Mouse (Mus musculus): ENCODE measurements around the gene Mt2. TPM values are rescaled to one million over a fixed set of nuclear protein-coding genes. Genes with fewer than 3 reads are reported as not detected.
A peak's percentile ranks its signal among the peaks of the same experiment; 100 is the strongest.

Mt2 gene
- polyA plus RNA-seq, 1 experiment from 2014 or later = 9.5 TPM

- Histone ChIP-seq H3K4me3 (no peak overlapping the region), H3K27me3 (peaks cover 66% of the 10 kb centered on the region), H3K36me3 (no peaks in the 10 kb centered on the region), H3K4me2 (peak overlapping the region; percentile 36), H3K4me1 (replicated peaks) (peaks cover 35% of the 10 kb centered on the region), H3K9me3 (no peaks in the 10 kb centered on the region), H3K27ac (no peak overlapping the region), H3K9ac (no peak overlapping the region)
- ATAC-seq (ENCODE audit: low FRiP score) = no peak
- WGBS = 22% methylated on average over 21 of the region's 21 CpGs
Observed at GRCm38 (mm10) chr8:94187290-94188002, 15.0 kb downstream of the Mt2 start.

GRCm38 (mm10) chr8:94189275-94190031 lies 17.0 kb downstream of the Mt2 start:
- no peak overlapping the region for H3K4me3 ChIP-seq
- no peak overlapping the region for H3K9ac ChIP-seq
- no peaks in the 10 kb centered on the region for H3K36me3 ChIP-seq
- peaks cover 28% of the 10 kb centered on the region for H3K4me1 ChIP-seq (replicated peaks)
- H3K27ac ChIP-seq = peak overlapping the region; percentile 35; the same call in 1 of the 2 replicates
- no peak overlapping the region for H3K4me2 ChIP-seq
- no peaks in the 10 kb centered on the region for H3K9me3 ChIP-seq
- peak; percentile 34 for ATAC-seq (ENCODE audit: low FRiP score)
- peaks cover 46% of the 10 kb centered on the region for H3K27me3 ChIP-seq
- 50% methylated on average over 13 of the region's 13 CpGs for WGBS

- Histone ChIP-seq H3K9me3 (no peaks in the 10 kb centered on the region), H3K9ac (no peak overlapping the region), H3K27me3 (peaks cover 29% of the 10 kb centered on the region), H3K4me3 (peak overlapping the region; percentile 33), H3K4me2 (peak overlapping the region; percentile 51), H3K36me3 (no peaks in the 10 kb centered on the region), H3K4me1 (replicated peaks) (peaks cover 27% of the 10 kb centered on the region), H3K27ac (no peak overlapping the region)
- ATAC-seq (ENCODE audit: low FRiP score) = no peak
- WGBS = 24% methylated on average over 21 of the region's 21 CpGs
Observed at GRCm38 (mm10) chr8:94191101-94191691, 18.7 kb downstream of the Mt2 start.

DNA sequence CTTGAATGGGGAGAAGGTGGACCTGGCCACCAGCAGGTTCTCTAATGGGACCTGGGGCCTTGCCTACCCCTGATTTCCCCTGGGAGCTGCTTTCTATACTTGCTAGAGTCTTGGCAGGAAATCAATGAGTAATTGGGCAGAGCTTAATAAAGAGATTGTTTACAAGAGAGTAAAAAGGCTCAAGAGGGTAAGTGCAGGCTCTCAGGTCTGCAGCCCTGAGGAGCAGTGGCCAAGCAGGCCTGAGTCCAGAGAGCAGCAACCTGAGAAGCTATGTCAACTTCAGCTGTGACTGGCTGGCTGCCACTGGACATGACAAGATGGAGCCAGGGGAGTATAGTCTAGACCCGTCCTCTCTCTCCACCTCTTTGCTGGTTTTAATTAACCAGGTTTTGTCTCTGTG lies 20.5 kb downstream of the Mt2 start:
- H3K9me3 ChIP-seq = no peaks in the 10 kb centered on the region
- peaks cover 10% of the 10 kb centered on the region for H3K4me1 ChIP-seq (replicated peaks)
- H3K36me3 ChIP-seq = no peaks in the 10 kb centered on the region
- H3K9ac ChIP-seq = no peak overlapping the region
- 61% methylated on average over 1 of the region's 1 CpGs for WGBS
- H3K4me3 ChIP-seq = no peak overlapping the region
- no peak for ATAC-seq (ENCODE audit: low FRiP score)
- no peak overlapping the region for H3K4me2 ChIP-seq
- 0 out of 2 replicates have a peak, but pooled peaks cover 14% of the 10 kb centered on the region for H3K27me3 ChIP-seq
- no peak overlapping the region for H3K27ac ChIP-seq

DNA sequence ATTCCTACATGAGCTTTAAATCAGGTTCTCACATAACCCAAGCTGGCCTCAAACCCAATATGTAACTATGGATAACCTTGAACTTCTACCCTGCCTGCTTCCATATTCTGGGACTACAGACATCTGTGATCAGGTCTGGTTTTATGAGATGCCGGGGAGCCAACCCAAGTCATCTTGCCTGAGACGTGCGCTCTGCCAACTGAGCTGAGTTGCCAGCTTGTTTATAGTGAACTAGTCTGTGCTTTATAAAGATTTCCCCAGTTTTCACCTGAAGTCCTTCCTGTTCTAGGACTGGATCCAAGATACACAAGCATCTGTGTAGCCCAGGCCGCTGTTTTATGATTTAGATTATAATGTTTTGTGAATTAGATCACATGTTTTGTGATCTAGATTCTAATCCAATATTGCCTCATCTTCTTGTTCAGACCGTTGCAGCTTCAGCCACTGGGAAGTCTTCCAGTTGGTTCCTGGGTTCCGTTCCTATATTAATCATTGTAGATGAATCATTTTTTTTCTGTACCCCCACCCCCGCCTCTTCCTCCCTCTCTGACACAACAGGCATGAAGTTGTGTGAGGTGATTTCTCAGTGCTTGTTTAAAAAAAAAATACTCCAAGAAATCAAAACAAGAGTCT lies 22.2 kb downstream of the Mt2 start:
- Histone ChIP-seq H3K27ac (no peak overlapping the region), H3K4me2 (no peak overlapping the region), H3K4me1 (replicated peaks) (peaks cover 10% of the 10 kb centered on the region), H3K9me3 (no peaks in the 10 kb centered on the region), H3K27me3 (0 out of 2 replicates have a peak, but pooled peaks cover 6% of the 10 kb centered on the region), H3K4me3 (no peak overlapping the region), H3K9ac (no peak overlapping the region), H3K36me3 (no peaks in the 10 kb centered on the region)
- ATAC-seq (ENCODE audit: low FRiP score) = no peak
- WGBS = 94% methylated on average over 7 of the region's 7 CpGs

DNA sequence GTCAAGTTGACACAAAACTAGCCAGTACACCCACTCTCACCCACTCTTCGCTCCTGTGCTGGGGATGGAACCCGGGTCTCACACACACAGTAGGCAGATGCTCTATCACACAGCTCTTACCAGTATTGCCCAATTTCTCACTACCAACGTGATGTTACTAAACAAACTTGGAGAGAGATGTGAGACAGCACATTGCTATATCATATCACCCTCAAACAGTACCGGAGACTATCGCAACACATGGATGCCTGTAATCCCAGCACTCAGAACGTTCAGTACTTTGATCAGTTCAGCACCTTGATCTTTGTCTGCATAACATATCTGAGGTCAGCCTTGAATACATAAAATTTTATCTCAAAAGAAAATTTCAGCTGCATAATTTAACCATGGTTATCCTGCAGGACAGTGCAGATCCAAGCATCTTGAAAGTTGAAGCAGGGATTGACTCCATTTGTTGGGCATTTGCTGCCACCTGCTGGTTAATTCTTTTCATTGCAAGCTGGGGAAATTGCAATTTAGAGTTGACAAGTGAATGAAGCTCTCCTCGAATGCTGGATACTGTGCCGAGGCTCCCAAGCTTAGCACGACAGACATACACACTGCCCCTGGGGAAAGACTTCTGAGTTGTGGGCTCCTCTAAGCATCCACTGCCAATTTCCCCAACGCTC lies 26.9 kb downstream of the Mt2 start:
- Histone ChIP-seq H3K36me3 (no peaks in the 10 kb centered on the region), H3K9me3 (no peaks in the 10 kb centered on the region), H3K27ac (no peak overlapping the region), H3K27me3 (no peaks in the 10 kb centered on the region), H3K4me2 (no peak overlapping the region), H3K9ac (no peak overlapping the region), H3K4me1 (replicated peaks) (0 out of 2 replicates have a peak, but pooled peaks cover 2% of the 10 kb centered on the region), H3K4me3 (no peak overlapping the region)
- peak; percentile 57; the same call in 1 of the 2 replicates for ATAC-seq (ENCODE audit: low FRiP score)
- WGBS = 45% methylated on average over 10 of the region's 10 CpGs

DNA sequence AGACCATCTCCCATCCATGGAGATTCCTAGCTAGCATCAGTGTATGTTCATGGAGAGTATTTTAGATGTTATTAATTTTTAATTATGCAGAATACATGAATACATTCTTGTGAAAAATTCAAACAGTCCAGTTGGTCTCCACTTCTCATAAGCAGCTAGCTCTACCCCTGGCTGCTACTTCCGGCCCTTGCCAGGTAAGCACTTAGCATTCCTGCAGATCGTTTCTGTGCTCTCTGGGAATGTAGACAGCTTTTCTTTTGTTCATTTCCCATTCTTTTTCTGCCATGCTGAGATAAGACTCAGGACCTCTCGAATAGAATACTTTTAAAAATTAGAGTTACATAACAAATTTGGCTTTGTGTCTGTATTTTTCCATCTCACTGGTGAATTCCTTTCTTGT lies 31.6 kb downstream of the Mt2 start:
- Histone ChIP-seq H3K4me1 (replicated peaks) (0 out of 2 replicates have a peak, but pooled peaks cover 2% of the 10 kb centered on the region), H3K4me2 (no peak overlapping the region), H3K27me3 (no peaks in the 10 kb centered on the region), H3K36me3 (no peaks in the 10 kb centered on the region), H3K27ac (no peak overlapping the region), H3K9me3 (no peaks in the 10 kb centered on the region), H3K9ac (no peak overlapping the region), H3K4me3 (no peak overlapping the region)
- WGBS = 79% methylated on average over 3 of the region's 3 CpGs
- ATAC-seq (ENCODE audit: low FRiP score) = no peak

DNA sequence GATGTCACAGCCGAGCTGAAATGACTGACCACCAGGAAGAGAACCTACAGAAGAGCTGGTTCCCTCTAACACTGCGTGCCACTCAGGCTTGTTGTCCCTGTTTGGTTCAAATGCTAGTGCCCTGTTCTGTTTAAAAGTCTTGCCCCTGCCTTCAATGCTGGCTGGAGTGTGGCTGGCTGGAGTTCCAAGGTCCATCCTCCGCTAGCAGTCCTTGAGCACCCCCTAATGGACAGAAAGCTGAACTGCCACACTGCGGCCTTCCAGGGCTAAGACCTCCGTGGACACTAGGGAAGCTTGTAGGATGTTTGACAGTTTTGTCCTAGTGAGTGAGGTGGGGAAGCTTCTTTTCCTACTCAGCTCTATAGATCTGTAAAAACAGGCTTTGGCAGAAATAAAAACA lies 33.3 kb downstream of the Mt2 start:
- H3K27ac ChIP-seq = no peak overlapping the region
- no peak overlapping the region for H3K9ac ChIP-seq
- 10% methylated on average over 5 of the region's 5 CpGs for WGBS
- no peaks in the 10 kb centered on the region for H3K9me3 ChIP-seq
- H3K27me3 ChIP-seq = no peaks in the 10 kb centered on the region
- no peak overlapping the region for H3K4me3 ChIP-seq
- H3K4me1 ChIP-seq (replicated peaks) = no peaks in the 10 kb centered on the region
- no peak for ATAC-seq (ENCODE audit: low FRiP score)
- H3K4me2 ChIP-seq = no peak overlapping the region
- no peaks in the 10 kb centered on the region for H3K36me3 ChIP-seq

DNA sequence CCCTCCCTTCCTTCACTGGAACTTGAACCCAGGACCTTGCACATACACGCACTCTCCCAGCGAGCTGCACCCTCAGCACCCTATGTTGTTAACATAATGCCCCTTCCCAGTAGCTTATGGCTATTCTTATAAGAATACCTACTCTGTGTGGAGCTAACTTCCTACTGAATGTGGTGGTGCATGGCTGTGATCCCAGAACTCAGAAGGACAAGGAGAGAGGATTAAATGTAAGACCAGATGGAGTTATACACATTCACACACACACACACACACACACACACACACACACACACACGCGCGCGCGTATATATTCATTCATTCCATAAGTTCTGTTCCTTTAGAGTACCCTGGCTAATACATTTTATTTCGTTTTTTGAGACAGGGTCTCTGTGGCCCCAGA lies 33.8 kb downstream of the Mt2 start:
- Histone ChIP-seq H3K9ac (no peak overlapping the region), H3K4me2 (no peak overlapping the region), H3K27ac (no peak overlapping the region), H3K36me3 (no peaks in the 10 kb centered on the region), H3K4me3 (no peak overlapping the region), H3K9me3 (no peaks in the 10 kb centered on the region), H3K27me3 (no peaks in the 10 kb centered on the region), H3K4me1 (replicated peaks) (no peaks in the 10 kb centered on the region)
- 82% methylated on average over 8 of the region's 8 CpGs for WGBS
- no peak for ATAC-seq (ENCODE audit: low FRiP score)

GRCm38 (mm10) chr8:94207491-94207890 lies 35.0 kb downstream of the Mt2 start:
- H3K36me3 ChIP-seq = no peaks in the 10 kb centered on the region
- H3K4me3 ChIP-seq = no peak overlapping the region
- no peak overlapping the region for H3K27ac ChIP-seq
- ATAC-seq (ENCODE audit: low FRiP score) = no peak
- H3K9ac ChIP-seq = no peak overlapping the region
- no peak overlapping the region for H3K4me2 ChIP-seq
- no peaks in the 10 kb centered on the region for H3K27me3 ChIP-seq
- H3K4me1 ChIP-seq (replicated peaks) = no peaks in the 10 kb centered on the region
- H3K9me3 ChIP-seq = no peaks in the 10 kb centered on the region
- 81% methylated on average over 2 of the region's 2 CpGs for WGBS

- Histone ChIP-seq H3K9ac (no peak overlapping the region), H3K9me3 (no peaks in the 10 kb centered on the region), H3K4me3 (no peak overlapping the region), H3K4me2 (no peak overlapping the region), H3K27ac (no peak overlapping the region), H3K4me1 (replicated peaks) (peaks cover 5% of the 10 kb centered on the region), H3K36me3 (no peaks in the 10 kb centered on the region), H3K27me3 (no peaks in the 10 kb centered on the region)
- 79% methylated on average over 6 of the region's 6 CpGs for WGBS
- no peak for ATAC-seq (ENCODE audit: low FRiP score)
Observed at GRCm38 (mm10) chr8:94209639-94210038, 37.2 kb downstream of the Mt2 start.

DNA sequence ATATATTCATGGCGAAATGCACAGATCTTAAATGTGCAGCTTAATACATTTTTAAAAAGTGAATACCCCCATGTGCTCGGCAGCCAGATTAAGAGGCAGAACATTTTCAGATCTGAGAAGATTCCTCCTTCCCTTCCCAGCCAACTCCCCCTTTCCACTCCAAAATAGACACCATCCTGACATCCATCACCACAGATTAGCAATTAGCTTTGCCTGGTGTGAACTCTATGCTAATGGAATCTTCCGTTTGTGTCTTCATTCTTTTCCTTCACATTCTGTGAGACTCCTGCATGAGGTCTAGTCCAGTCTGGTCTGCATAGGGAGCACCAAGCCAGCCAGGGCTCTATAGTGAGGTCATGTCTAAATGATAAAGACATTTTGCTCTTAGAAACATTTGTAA lies 37.8 kb downstream of the Mt2 start:
- Histone ChIP-seq H3K27me3 (no peaks in the 10 kb centered on the region), H3K9ac (no peak overlapping the region), H3K4me1 (replicated peaks) (peaks cover 10% of the 10 kb centered on the region), H3K9me3 (no peaks in the 10 kb centered on the region), H3K4me3 (no peak overlapping the region), H3K4me2 (no peak overlapping the region), H3K27ac (no peak overlapping the region), H3K36me3 (no peaks in the 10 kb centered on the region)
- no peak for ATAC-seq (ENCODE audit: low FRiP score)
- WGBS = 71% methylated on average over 3 of the region's 3 CpGs

Data from hindbrain, embryonic 13.5 days (tissue).